ENCODE assay signal across 11 mouse cellular contexts in genomic region chr6:28706108-28706975, GRCm38 (mm10).
DNase-seq lines count a peak whose midpoint lies in the region; ATAC-seq and TF ChIP-seq lines count a peak whose summit lies in the region.
"Had no signal": no experiment of that assay in that cellular context is flagged by ENCODE, and none has a peak within 500 bp of the region (broad histone marks: within the 10 kb centered on the region; RNA-seq: fewer than 3 reads in every experiment).

No protein-coding gene starts in this region.

- 64% methylated on average over 8 of the region's 8 CpGs for WGBS in forebrain, embryonic 14.5 days
- WGBS in forebrain, embryonic 13.5 days: 61% methylated on average over 8 of the region's 8 CpGs
- WGBS in intestine, embryonic 14.5 days: 53% methylated on average over 8 of the region's 8 CpGs
- 59% methylated on average over 8 of the region's 8 CpGs for WGBS in intestine, postnatal 0 days
- WGBS in liver, embryonic 14.5 days (ENCODE audit: insufficient replicate concordance): 74% methylated on average over 8 of the region's 8 CpGs
- WGBS in midbrain, embryonic 14.5 days: 84% methylated on average over 8 of the region's 8 CpGs

- H3K9ac ChIP-seq in forebrain, embryonic 14.5 days (ENCODE audit: low read length): no peak overlapping the region
- no peak overlapping the region for H3K9ac ChIP-seq in forebrain, embryonic 13.5 days
- H3K9ac ChIP-seq in intestine, embryonic 14.5 days (ENCODE audit: low read length): no peak overlapping the region
- no peak overlapping the region for H3K9ac ChIP-seq in intestine, postnatal 0 days (ENCODE audit: low read depth, low read length)
- H3K9ac ChIP-seq in MEL (ENCODE audit: control insufficient read depth, low read depth, low read length, poor library complexity, severe bottlenecking): peak overlapping the region; percentile 82
- 0 out of 2 replicates have a peak overlapping the region, but pooled peaks have one; percentile 28 for H3K9ac ChIP-seq in liver, embryonic 14.5 days (replicated peaks)
- H3K9ac ChIP-seq in midbrain, embryonic 14.5 days (replicated peaks; ENCODE audit: low read length): no peak overlapping the region

- no peak for DNase-seq in forebrain, embryonic 14.5 days (ENCODE audit: low spot score)
- DNase-seq in intestine, embryonic 14.5 days (ENCODE audit: low spot score): no peak
- DNase-seq in MEL (ENCODE audit: low read depth, low spot score): peak; percentile 41
- DNase-seq in liver, embryonic 14.5 days (ENCODE audit: low read depth in 3 of 3, low spot score in 3 of 3): no peak
- no peak for DNase-seq in layer of hippocampus, postnatal 14 days (ENCODE audit: low spot score in 2 of 2)
- no peak for DNase-seq in midbrain, embryonic 14.5 days
- DNase-seq: kidney, adult 2 months had no signal

- peak; percentile 21; the same call in 1 of the 2 replicates for ATAC-seq in forebrain, embryonic 14.5 days
- no peak for ATAC-seq in forebrain, embryonic 13.5 days
- ATAC-seq in intestine, embryonic 14.5 days (replicated peaks; ENCODE audit: low FRiP score, low TSS enrichment, low read depth): no peak
- no peak for ATAC-seq in intestine, postnatal 0 days
- no peak for ATAC-seq in liver, embryonic 14.5 days (ENCODE audit: insufficient read depth)
- no peak for ATAC-seq in midbrain, embryonic 14.5 days (ENCODE audit: low FRiP score, low TSS enrichment)
- ATAC-seq: lung, postnatal 0 days had no signal

- no peak for TF ChIP-seq EP300 in MEL (IDR thresholded peaks at IDR 0.05; ENCODE audit: low read depth in 1 of 2, low read length in 2 of 2)
- no peak for TF ChIP-seq EP300 in liver, embryonic 14.5 days (IDR thresholded peaks at IDR 0.05; ENCODE audit: low read depth)

- H3K9me3 ChIP-seq in forebrain, embryonic 14.5 days (replicated peaks; ENCODE audit: control insufficient read depth, low read length): no peaks in the 10 kb centered on the region
- H3K9me3 ChIP-seq in forebrain, embryonic 13.5 days (replicated peaks): no peaks in the 10 kb centered on the region
- H3K9me3 ChIP-seq in intestine, embryonic 14.5 days (ENCODE audit: control insufficient read depth, low read length): no peaks in the 10 kb centered on the region
- H3K9me3 ChIP-seq in intestine, postnatal 0 days (ENCODE audit: control insufficient read depth): no peaks in the 10 kb centered on the region
- H3K9me3 ChIP-seq in MEL (replicated peaks; ENCODE audit: insufficient read depth, low read length): no peaks in the 10 kb centered on the region
- H3K9me3 ChIP-seq in liver, embryonic 14.5 days (ENCODE audit: control insufficient read depth, low read length): no peaks in the 10 kb centered on the region
- no peaks in the 10 kb centered on the region for H3K9me3 ChIP-seq in midbrain, embryonic 14.5 days (ENCODE audit: control insufficient read depth, low read length)
- H3K9me3 ChIP-seq: heart, embryonic 10.5 days had no signal

- no peaks in the 10 kb centered on the region for H3K27me3 ChIP-seq in forebrain, embryonic 14.5 days (replicated peaks; ENCODE audit: control insufficient read depth, insufficient read depth, low read length)
- no peaks in the 10 kb centered on the region for H3K27me3 ChIP-seq in forebrain, embryonic 13.5 days
- H3K27me3 ChIP-seq in intestine, embryonic 14.5 days (replicated peaks; ENCODE audit: control insufficient read depth, insufficient read depth, low read length): no peaks in the 10 kb centered on the region
- H3K27me3 ChIP-seq in intestine, postnatal 0 days (replicated peaks; ENCODE audit: control insufficient read depth, insufficient read depth, low read length): no peaks in the 10 kb centered on the region
- H3K27me3 ChIP-seq in MEL (ENCODE audit: control insufficient read depth in 1 of 2, insufficient read depth in 2 of 2, low read length in 2 of 2): no peaks in the 10 kb centered on the region
- H3K27me3 ChIP-seq in liver, embryonic 14.5 days (ENCODE audit: control insufficient read depth, insufficient read depth, low read length): no peaks in the 10 kb centered on the region
- H3K27me3 ChIP-seq in midbrain, embryonic 14.5 days (ENCODE audit: control insufficient read depth, insufficient read depth, low read length): no peaks in the 10 kb centered on the region

- TF ChIP-seq RAD21 in MEL (IDR thresholded peaks at IDR 0.05; ENCODE audit: low read depth, low read length): no peak

- no peaks in the 10 kb centered on the region for H3K36me3 ChIP-seq in forebrain, embryonic 14.5 days (ENCODE audit: control insufficient read depth, insufficient read depth, low read length)
- peaks cover 7% of the 10 kb centered on the region; the same call in 1 of the 2 replicates for H3K36me3 ChIP-seq in forebrain, embryonic 13.5 days (ENCODE audit: poor library complexity, severe bottlenecking)
- peaks cover 13% of the 10 kb centered on the region; the same call in 1 of the 2 replicates for H3K36me3 ChIP-seq in intestine, embryonic 14.5 days (ENCODE audit: control insufficient read depth, insufficient read depth, low read length)
- H3K36me3 ChIP-seq in intestine, postnatal 0 days (ENCODE audit: control insufficient read depth, insufficient read depth): no peaks in the 10 kb centered on the region
- H3K36me3 ChIP-seq in MEL (ENCODE audit: control insufficient read depth in 1 of 2, insufficient read depth in 2 of 2, low read length in 2 of 2): peaks cover 26 to 67% of the 10 kb centered on the region in 2 experiments
- H3K36me3 ChIP-seq in liver, embryonic 14.5 days (replicated peaks; ENCODE audit: control insufficient read depth, insufficient read depth, low read depth): no peaks in the 10 kb centered on the region
- H3K36me3 ChIP-seq in midbrain, embryonic 14.5 days (ENCODE audit: control insufficient read depth, insufficient read depth, low read length): 0 out of 2 replicates have a peak, but pooled peaks cover 4% of the 10 kb centered on the region

- peaks cover 20% of the 10 kb centered on the region for H3K4me1 ChIP-seq in forebrain, embryonic 14.5 days (ENCODE audit: control insufficient read depth, insufficient read depth, low read length)
- H3K4me1 ChIP-seq in forebrain, embryonic 13.5 days: peaks cover 37% of the 10 kb centered on the region
- H3K4me1 ChIP-seq in intestine, embryonic 14.5 days (replicated peaks; ENCODE audit: control insufficient read depth, insufficient read depth, low read length): peaks cover 24% of the 10 kb centered on the region
- H3K4me1 ChIP-seq in intestine, postnatal 0 days (replicated peaks; ENCODE audit: control insufficient read depth, insufficient read depth, low read length): no peaks in the 10 kb centered on the region
- H3K4me1 ChIP-seq in MEL (ENCODE audit: control insufficient read depth in 1 of 2, insufficient read depth in 2 of 2, low read length in 2 of 2): peaks cover 41 to 47% of the 10 kb centered on the region in 2 experiments
- H3K4me1 ChIP-seq in liver, embryonic 14.5 days (replicated peaks; ENCODE audit: control insufficient read depth in 2 of 2, insufficient read depth in 2 of 2, low read length in 1 of 2): peaks cover 44 to 52% of the 10 kb centered on the region in 2 experiments
- H3K4me1 ChIP-seq in midbrain, embryonic 14.5 days (ENCODE audit: control insufficient read depth, insufficient read depth, low read length): peaks cover 11% of the 10 kb centered on the region; the same call in 1 of the 2 replicates

- no peak overlapping the region for H3K27ac ChIP-seq in forebrain, embryonic 14.5 days (ENCODE audit: low read depth, low read length)
- H3K27ac ChIP-seq in forebrain, embryonic 13.5 days: no peak overlapping the region; the same call in 1 of the 2 replicates
- peak overlapping the region; percentile 29; the same call in 1 of the 2 replicates for H3K27ac ChIP-seq in intestine, embryonic 14.5 days (ENCODE audit: low read depth)
- H3K27ac ChIP-seq in intestine, postnatal 0 days (ENCODE audit: low read depth, low read length): no peak overlapping the region
- peak overlapping the region; percentile 99 for H3K27ac ChIP-seq in MEL (ENCODE audit: control insufficient read depth, low read depth, low read length)
- peak overlapping the region; percentile 57 for H3K27ac ChIP-seq in liver, embryonic 14.5 days
- no peak overlapping the region for H3K27ac ChIP-seq in midbrain, embryonic 14.5 days (replicated peaks; ENCODE audit: low read depth, low read length)
- H3K27ac ChIP-seq: heart, embryonic 10.5 days had no signal

- no peak overlapping the region for H3K4me2 ChIP-seq in forebrain, embryonic 14.5 days (ENCODE audit: low read length)
- no peak overlapping the region for H3K4me2 ChIP-seq in forebrain, embryonic 13.5 days
- no peak overlapping the region for H3K4me2 ChIP-seq in intestine, embryonic 14.5 days (ENCODE audit: low read length)
- H3K4me2 ChIP-seq in intestine, postnatal 0 days (replicated peaks; ENCODE audit: low read depth): no peak overlapping the region
- peak overlapping the region; percentile 42 for H3K4me2 ChIP-seq in liver, embryonic 14.5 days (ENCODE audit: low read depth)
- no peak overlapping the region for H3K4me2 ChIP-seq in midbrain, embryonic 14.5 days (ENCODE audit: low read length)

- H3K4me3 ChIP-seq in forebrain, embryonic 14.5 days (ENCODE audit: low read depth, low read length): no peak overlapping the region
- no peak overlapping the region for H3K4me3 ChIP-seq in forebrain, embryonic 13.5 days
- H3K4me3 ChIP-seq in intestine, embryonic 14.5 days (ENCODE audit: low read depth, low read length): no peak overlapping the region
- no peak overlapping the region for H3K4me3 ChIP-seq in intestine, postnatal 0 days (ENCODE audit: low read depth, low read length)
- peak overlapping the region; percentile 25 to 43; a peak in 2 of 4 replicates for H3K4me3 ChIP-seq in MEL (ENCODE audit: control insufficient read depth in 1 of 2, insufficient read depth in 1 of 2, low read depth in 2 of 2, low read length in 2 of 2)
- H3K4me3 ChIP-seq in liver, embryonic 14.5 days (ENCODE audit: insufficient read depth in 1 of 2, low read depth in 2 of 2, low read length in 2 of 2): no peak overlapping the region
- no peak overlapping the region for H3K4me3 ChIP-seq in midbrain, embryonic 14.5 days (replicated peaks; ENCODE audit: low read depth, low read length)
- H3K4me3 ChIP-seq: heart, embryonic 10.5 days had no signal

- TF ChIP-seq POLR2A in MEL (IDR thresholded peaks at IDR 0.05; ENCODE audit: control insufficient read depth in 1 of 2, insufficient read depth in 1 of 2, low read depth in 1 of 2, low read length in 2 of 2, poor library complexity in 1 of 2): no peak

- no peak for TF ChIP-seq CTCF in intestine, postnatal 0 days (IDR thresholded peaks at IDR 0.05; ENCODE audit: low read depth)
- TF ChIP-seq CTCF in MEL (IDR thresholded peaks at IDR 0.05 in 2 of 3, conservative IDR thresholded peaks at IDR 0.05 in 1 of 3; ENCODE audit: control insufficient read depth in 1 of 3, insufficient read depth in 1 of 3, low read depth in 2 of 3, low read length in 3 of 3, poor library complexity in 1 of 3, severe bottlenecking in 1 of 3): no peak
- no peak for TF ChIP-seq CTCF in liver, embryonic 14.5 days (IDR thresholded peaks at IDR 0.05; ENCODE audit: low read depth)

- peaks cover 2% of the 10 kb centered on the region; the same call in 1 of the 2 replicates for H3K79me2 ChIP-seq in MEL (ENCODE audit: control insufficient read depth, insufficient read depth, low read length, poor library complexity)

TF ChIP-seq in MEL, 35 proteins besides CTCF, POLR2A, EP300 and RAD21:
- TF ChIP-seq MAFK (IDR thresholded peaks at IDR 0.05; ENCODE audit: borderline replicate concordance, low read depth, low read length): peak; percentile 75
- TF ChIP-seq USF1 (IDR thresholded peaks at IDR 0.05; ENCODE audit: low read depth, low read length): no peak

Comparison
In these comparisons a context has a peak if more than half of its experiments do, and no peak if none do; other contexts are left out.
1. H3K27ac ChIP-seq: peak in intestine, embryonic 14.5 days (single experiment), MEL (single experiment) and liver, embryonic 14.5 days (single experiment); none in forebrain, embryonic 14.5 days (single experiment), forebrain, embryonic 13.5 days (single experiment), intestine, postnatal 0 days (single experiment) and midbrain, embryonic 14.5 days (single experiment).
2. H3K4me3 ChIP-seq: peak in MEL (2 of 2); none in forebrain, embryonic 14.5 days (single experiment), forebrain, embryonic 13.5 days (single experiment), intestine, embryonic 14.5 days (single experiment), intestine, postnatal 0 days (single experiment), liver, embryonic 14.5 days (0 of 2) and midbrain, embryonic 14.5 days (single experiment).
3. H3K9ac ChIP-seq: peak in MEL (single experiment) and liver, embryonic 14.5 days (single experiment); none in forebrain, embryonic 14.5 days (single experiment), forebrain, embryonic 13.5 days (single experiment), intestine, embryonic 14.5 days (single experiment), intestine, postnatal 0 days (single experiment) and midbrain, embryonic 14.5 days (single experiment).